Mouse (Mus musculus): Measurements from ENCODE around the gene Ddx47.

Ddx47 gene

DNA sequence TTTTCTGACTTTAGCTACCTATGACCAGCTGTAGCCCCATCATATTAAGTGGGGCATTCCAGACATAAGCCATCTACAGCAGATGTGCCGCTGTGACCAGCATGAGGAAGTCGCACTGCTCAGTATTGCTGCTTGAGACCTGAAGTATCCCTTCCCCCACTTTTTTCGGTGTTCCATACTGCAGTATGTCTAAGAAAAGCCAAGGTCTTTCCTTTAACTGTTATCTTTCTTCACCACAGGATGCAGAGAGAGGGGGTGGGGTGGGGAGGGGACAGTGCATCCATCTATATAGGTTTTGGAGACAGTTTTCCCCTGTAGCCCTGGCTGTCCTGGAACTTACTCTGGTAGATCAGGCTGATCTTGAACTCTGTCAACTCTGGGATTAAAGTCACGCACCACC is 5.0 kb upstream of the Ddx47 start:
- no peak for DNase-seq (ENCODE audit: low read depth, low spot score)

DNA sequence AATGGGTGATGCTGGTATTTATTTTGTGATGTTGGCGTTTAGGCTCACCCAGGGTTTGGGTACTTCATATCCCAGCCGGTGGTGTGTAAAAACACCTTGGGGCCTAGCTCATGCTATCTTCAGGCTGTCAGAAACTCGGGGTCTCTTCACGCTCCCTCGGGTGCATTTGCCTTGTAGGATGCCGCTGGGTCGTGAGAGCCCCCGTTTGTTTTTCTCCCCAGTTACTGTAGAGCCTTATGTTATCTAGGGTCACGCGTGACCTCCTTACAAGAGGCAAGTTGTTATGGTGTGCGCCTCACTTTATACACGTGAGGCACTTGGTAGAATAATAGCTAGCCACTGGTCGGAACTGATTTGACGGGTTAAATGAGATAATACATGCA is 313 bp downstream of the Ddx47 start:
- DNase-seq (ENCODE audit: low read depth, low spot score): no peak

DNA sequence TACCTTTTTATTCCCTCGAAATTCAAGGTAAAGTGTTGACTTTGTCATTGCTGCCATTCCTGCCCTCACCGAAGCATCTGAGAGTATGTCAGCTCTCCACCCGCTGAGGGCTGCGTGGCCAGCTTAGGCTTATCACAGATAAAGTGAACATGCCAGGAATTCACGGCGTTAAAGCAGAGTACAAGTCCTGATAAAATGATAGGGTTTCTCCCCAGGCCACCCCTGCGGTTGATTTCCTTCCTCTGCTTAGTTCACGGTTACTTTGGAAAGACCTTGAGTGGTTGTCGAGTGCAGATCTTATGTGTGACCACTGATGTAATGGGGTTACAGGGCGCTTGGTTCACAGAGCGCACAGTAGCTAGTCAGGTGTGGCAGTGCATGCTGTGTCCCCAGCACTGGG is 5.8 kb downstream of the Ddx47 start:
- DNase-seq (ENCODE audit: low read depth, low spot score): no peak

DNA sequence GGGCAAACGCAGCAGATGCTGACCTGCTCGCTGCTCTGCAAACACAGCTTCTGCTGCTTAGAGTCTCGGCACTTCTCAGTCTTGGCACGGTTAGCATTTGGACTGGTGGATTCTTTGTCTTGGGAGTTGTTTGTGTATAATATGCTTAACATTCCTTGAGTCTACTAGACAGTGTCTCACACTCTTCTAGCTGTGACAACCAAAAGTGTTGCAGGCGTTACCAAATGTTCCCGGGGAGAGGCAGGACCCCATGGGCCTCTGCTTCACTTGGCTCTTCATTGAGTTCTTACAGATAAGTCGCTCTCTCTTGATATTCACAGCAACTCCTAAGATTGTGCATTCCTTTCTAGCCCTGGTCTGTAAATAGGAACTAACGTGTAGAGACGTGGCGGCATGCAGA is 8.2 kb downstream of the Ddx47 start:
- DNase-seq (ENCODE audit: low read depth, low spot score): no peak

DNA sequence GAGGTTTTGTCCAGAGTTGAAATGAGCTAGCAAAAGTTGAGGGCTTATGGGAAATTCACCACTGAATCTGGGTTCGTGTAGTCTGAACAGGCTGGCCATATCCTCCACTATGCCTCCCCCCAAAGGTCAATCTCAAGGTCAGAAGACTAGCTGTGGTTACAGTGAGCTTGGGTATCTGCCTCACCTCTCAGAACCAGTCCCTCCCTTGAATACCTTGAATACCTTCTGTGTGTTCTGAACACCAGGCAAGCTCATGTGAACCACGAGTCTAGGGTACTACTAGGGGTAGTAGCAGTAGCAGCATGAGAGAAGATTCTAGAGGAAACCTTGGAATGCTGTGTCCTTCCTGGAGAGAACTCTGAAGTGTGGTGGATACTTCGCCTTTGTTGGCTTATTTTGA is 10.2 kb downstream of the Ddx47 start:
- no peak for DNase-seq (ENCODE audit: low read depth, low spot score)

DNA sequence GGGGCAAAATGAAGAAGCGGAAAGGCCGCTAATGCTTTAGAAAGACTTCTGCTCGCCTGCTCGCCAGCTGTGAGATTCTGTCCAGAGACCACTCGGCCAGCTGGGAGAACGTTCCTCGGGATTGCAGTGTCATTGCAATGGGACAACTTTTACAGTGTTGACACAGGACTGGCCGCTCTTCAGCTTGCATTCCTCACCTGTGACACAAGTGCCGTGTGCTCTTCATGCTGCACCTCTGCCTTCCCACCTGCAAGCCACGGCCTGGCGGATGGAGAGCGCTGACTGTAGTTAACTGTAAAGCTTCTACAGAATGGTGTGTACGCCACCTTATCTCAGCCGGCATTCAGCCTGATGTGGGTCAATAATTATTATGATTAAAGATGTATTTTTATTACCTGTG is 12.0 kb downstream of the Ddx47 start:
- no peak for DNase-seq (ENCODE audit: low read depth, low spot score)

DNA sequence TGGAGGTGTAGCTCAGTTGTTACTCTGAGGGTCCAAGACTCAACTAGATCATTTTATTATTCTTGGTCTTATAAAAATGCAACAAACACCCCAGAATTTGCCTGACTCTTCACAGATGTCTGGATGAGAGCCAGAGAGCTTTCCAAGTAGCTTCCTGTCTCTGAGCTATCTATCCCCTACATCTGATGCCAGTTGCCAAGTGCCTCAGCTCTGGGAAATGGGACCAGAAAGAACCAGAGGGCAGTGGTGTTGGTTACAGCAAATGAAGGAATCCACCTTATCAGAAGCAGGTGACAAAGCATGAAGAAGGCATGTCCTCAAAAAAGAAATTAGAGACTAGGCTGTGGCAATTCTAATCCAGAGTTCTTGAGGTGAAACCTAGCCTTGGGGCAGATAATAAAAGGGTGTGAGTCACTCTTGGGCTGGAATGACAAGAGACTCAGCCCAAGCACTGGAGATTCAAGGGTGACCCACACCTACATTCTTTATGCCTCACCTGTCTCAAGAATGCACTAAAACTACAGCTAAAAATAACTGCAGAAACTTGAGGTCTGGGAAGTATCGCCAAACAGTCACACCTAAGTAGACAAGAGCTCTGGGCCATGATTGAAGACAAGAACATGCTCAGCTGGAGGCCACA is 13.5 kb downstream of the Ddx47 start:
- no peak for DNase-seq (ENCODE audit: low read depth, low spot score)

DNA sequence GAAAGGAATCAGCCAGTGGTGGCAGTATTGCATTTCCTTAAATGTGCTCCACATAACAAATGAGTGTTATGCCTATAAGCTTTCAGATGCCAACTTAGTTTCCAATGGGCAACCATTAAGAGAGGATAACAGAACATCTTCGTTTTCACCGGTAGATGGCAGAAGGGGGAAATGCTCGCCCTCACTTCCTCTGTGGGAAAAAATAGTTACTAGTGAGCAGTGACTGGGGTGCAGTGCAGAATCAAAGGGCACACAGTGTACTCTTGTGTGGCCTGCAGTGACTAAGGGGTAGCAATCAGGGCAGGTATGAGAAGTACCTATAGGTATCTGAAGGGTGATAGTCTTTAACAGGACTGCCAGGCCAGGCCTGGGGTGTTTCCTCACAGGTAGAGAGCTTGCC is 14.8 kb downstream of the Ddx47 start:
- no peak for DNase-seq (ENCODE audit: low read depth, low spot score)

DNA sequence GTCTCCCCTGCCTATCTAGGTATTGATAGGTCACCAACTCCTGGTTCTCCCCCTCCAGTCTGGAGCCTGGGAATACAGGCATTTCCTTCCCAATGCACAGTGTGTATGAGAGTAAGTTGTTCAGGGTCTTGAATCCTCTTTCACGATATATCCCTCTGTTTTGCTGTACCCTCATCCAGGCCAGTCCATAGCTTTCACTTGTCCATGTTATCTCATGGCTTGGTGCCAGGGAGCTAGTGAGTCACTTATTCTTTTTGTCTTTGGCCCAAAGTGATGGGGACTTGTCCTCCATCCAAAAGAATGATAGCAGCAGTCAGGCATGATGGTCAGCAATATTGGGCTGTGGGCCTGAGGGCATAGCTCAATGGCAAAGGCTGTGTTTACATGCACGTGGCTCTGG is 15.3 kb downstream of the Ddx47 start:
- DNase-seq (ENCODE audit: low read depth, low spot score): no peak

DNA sequence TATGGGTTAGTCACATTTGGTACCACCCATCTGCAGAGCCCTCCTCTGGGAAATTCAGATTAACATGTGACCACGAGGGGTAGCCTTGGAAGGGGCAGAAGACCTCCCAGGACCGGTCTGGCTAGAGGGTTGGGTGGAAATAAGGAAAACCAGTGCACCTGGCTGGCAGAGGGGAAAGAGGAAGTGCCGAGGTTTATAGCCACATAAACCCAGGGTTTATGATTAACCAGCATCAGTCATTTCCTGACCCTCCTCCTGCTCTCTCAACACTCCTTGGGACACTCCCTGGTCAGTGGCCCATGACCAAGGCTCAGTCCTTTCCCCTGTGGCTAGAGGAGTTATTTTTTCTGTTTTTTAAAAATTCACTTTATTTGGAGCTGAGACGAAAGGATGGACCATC is 17.8 kb downstream of the Ddx47 start:
- DNase-seq (ENCODE audit: low read depth, low spot score): no peak

DNA sequence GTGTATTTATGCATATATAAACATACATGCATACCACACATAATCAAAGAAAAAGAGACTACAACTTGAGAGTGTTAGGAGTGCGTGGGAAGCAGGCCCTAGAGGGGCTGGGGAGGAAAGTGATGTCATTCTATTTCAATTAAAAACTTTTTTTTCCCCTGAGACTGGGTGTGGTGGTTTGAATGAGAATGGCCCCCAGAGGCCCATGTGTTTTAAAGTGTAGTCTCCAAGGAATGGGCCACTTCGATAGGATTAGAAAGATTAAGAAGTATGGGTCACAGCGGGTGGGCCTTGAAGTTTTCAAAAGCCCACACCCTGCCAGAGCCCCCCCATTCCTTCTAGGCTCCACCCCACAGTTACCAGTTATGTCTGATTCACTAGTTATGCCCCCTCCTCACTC is 27.3 kb downstream of the Ddx47 start:
- no peak for DNase-seq (ENCODE audit: low read depth, low spot score)

DNA sequence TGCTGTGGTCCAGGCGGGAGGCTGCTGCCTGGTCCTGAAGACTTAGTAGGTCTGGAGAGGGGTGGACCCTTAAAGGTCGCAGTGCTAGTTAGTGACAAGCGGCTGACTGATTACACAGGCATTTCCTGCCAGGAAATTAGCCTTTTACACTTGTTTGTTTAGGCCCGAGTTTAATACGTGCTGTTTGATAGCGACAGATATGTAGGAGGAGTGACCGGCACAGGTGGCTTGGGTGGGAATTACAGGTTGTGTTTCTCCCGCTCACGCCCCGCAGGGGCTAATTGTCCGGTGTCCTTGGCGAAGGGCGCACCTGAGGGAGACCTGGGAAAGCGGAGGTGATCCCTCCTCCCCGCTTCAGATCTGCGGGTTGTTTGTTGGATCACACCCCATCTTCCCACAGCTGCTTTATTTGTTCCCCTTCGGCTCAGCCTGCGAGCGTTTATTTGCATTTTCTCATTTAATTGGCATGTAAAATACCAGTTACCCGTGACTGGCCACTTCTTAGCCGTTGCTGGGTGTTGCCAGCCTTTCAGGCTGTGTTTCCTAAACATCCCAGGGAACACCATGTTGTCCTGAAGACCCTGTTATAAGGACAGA is 29.0 kb downstream of the Ddx47 start:
- DNase-seq (ENCODE audit: low read depth, low spot score): no peak

DNA sequence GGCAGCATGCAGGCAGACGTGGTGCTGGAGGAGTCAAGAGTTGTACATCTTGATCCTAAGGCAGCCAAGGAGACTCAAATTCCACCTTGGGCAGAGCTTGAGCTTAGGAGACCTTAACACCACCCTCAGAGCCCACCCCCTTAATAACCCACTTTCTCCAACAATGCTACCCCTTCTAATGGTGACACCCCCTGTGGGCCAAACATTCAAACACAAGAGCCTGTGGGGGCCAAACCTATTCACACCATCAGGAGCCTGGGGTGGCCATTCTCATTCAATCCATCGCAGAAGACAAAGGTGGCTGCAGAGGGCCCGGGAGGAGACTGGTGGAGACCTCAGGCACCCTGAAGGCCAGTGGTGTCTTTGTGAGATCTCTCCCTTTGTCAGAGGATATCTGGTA is 30.5 kb downstream of the Ddx47 start:
- DNase-seq (ENCODE audit: low read depth, low spot score): no peak

DNA sequence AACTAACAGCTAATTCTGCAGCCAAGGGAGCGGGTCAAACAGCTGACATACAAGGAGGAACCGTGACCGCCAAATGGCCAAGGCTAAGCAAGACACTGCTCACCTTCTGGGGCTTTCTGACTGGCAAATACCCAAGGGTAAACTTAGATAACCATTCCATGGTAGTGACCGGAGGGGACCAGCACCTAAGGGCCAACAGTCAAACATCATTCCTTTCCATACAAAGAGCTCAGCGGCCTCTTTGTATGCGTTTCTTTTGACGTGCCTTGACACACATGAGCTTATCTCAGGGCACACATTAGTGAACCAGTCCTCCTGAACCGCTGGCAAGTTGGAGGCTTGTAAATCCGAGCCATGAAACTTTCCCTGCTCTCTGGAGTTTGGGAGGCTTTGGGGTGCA is 35.9 kb downstream of the Ddx47 start:
- no peak for DNase-seq (ENCODE audit: low read depth, low spot score)

DNA sequence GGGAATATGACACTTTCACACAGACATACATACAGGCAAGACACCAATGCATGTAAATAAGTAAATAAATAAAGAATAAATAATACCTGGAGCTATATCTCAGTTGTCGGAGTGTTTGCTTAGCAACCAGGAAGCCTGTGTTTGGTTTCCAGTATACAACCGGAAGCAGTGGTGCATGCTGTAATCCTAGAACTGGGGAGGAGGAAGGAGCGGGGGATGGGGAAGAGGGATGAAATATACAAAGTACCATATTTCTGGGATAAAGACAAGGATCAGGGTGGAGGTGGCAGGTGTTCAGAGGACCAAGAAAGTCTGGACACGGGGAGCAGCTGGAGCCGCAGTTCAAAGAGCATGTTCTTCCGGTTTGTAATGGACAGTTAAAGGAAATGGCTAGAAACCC is 37.1 kb downstream of the Ddx47 start:
- no peak for DNase-seq (ENCODE audit: low read depth, low spot score)

DNA sequence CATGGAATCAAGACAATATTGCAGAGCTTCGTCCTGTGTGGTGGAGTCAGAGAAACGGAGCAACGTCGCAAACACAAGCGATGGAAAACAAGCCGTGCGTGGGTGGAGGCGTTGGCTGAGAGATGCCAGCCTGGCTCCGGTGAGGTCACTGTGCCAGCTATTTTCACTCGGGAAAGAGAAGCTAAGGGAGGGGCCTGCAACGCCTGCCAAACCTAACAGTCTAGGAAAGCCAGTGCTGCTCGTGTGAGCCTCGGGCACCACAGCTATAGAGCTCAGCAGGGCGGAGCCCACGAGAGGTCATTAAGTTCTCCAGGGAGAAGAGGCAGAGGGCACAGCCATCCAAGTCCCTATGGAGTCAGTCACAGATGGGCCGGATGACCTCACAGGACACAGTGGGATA is 37.5 kb downstream of the Ddx47 start:
- DNase-seq (ENCODE audit: low read depth, low spot score): no peak

DNA sequence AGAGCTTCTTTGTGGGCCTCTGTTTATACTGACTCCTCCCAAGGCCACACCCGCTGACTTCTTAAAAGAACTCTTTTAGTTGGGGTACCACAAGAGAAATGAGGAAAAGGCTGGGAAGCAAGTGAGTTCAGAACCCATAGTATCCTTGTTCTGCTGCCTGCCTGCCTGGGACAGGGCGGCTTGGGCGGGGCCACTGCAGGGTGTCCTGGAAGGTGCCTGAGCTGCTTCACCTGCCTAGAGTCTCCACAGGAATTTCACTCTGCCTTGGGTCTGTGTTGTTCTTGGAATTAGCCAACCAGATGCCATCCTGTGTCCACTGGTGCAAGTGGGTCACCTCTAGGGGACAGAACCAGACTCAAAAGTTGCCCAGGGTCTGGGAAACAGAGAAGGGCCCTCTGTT is 42.4 kb downstream of the Ddx47 start:
- DNase-seq (ENCODE audit: low read depth, low spot score): no peak

DNA sequence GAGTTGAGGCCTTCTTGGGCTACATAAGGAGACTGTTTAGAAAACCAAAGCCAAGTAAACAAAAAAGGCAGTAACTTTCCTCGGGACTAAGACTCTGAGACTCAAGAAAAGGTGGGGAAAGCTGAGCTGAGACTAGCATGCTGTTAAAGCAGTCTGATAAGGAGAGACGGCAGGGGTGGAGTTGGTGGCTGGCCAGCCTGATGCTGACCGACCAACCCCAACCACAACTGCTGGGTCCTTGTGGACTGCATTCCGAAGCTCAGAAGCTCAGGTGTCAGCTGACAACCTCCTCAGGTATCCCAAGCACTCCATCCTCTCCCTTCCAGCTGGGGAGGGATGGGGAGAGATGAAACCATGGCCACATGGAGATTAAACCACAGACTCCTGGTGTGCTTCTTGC is 44.5 kb downstream of the Ddx47 start:
- no peak for DNase-seq (ENCODE audit: low read depth, low spot score)

DNA sequence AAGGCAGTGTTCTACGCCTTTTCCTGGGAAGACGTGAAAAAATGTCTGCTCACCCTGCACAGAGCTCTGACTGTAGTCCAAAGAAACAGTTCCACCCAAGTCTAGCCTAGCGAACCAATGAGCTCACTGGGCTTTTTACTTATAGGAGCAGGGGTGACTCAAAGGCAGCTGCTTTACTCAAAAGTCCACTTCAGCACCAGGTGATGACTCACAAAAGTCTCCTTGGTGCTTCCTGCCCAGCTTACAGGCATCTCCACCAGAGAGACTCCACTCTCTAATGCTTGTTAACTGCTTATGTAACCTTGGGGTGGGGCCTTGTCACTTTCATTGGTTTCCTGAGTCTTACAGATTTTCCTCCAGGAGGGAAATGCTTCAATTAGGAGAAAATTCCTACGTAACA is 49.3 kb downstream of the Ddx47 start:
- no peak for DNase-seq (ENCODE audit: low read depth, low spot score)

DNA sequence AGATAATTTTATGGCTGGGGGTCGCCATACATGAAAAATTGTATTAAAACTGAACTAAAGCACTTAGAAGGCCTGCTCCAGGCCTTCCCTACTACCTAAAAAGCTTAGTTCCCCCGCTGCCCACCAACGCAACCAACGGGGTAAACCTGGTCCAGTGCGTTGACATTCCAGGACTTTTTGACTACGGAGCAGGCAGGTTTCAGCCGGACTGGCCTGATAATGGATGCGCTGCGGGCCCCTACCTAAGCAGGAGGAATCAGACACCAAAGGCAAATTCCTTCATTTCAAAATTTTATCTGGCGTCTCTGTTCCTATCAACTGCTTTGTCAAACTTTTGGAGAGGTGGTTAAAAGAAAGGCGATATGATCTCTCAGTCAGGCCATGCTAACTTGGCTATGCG is 53.2 kb downstream of the Ddx47 start:
- no peak for DNase-seq (ENCODE audit: low read depth, low spot score)

DNA sequence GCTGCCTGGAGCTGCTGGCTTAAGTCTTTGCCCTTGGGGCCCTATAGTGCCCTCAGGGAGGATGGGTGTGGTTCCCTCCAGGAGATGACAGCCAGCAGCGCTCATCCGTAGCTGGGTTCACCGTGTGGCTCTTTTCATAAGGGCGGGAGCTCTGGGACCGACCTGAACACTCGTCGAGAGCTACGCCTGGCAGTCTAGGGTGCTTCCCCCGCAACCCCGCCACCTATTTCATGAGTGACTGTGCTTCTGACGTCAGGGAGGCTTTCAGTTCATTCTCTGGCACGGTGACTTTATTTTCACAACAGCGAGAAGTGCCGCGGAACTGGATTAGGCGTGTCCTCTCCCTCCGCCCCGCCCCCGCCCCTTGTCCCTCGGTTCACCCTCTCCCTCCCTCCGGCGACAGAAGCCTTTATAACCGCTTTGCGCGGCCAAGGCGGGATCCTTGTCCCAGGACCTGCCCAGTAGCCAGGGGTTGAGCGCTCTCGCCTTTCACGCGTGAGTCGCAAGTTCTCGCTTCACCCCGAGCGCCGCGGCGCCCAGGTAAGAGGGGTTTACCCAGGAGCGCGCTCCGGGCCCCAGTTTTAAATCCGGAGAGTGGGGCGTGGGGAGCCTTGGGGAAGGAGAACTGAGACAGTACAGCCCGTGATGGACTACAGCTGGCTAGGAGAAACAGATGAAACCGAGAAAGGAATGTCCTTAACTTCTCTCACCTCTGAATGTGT is 54.0 kb downstream of the Ddx47 start, which contains the start of gene Gprc5a:
Gene Gprc5a, plus strand, starts transcription at position 416 of the 722 bp plus-strand sequence.
- DNase-seq (ENCODE audit: low read depth, low spot score): peak; percentile 29

DNA sequence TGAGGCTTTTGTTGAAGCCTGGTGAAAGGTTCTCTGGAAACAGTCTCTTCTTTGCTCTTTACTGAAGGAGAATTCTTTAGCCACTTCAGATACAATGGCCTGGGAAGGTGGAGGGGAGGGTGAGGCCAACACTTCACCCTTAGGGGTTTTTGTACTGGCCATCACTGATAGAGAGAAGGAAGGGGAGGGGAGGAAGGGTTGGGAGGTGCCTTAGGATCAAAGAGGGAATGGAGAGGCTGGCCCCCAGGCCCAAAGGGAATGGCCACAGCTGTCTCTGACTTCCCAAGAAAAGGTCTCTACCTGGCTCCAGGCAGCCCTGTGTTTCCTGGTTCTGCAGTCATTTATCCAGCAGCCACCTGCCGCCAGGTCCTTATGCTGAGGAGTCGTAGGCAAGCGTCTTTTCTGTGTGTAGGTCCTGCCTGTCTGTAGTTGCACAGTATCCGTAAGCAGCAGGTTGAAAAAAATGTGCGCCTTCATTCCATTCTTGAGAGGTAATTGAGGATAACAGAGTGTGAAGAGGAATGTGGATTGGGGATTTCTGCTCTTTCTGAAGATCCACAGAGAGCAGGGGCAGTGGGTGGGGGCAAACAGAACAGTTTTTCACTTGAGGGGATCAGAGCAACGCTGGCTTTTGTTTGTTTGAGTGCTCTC is 55.5 kb downstream of the Ddx47 start:
- no peak for DNase-seq (ENCODE audit: low read depth, low spot score)

DNA sequence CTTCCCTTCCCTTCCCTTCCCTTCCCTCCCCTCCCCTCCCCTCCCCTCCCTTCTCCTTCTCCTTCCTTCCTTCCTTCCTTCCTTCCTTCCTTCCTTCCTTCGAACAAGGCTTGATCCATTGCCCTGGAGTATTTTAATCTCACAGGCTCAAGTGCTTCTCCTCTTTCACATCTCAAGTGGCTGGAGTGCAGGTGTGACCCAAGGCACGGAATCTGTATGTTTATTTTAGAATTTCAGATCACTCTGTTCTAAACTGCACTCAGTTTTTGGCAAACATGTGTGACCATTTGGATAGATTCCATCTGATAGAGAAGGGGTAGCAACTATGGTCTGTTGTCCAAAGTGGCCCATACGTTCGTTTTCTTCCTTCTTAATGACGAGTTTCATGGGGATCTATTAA is 56.8 kb downstream of the Ddx47 start:
- no peak for DNase-seq (ENCODE audit: low read depth, low spot score)
